Mouse (Mus musculus): ENCODE results near the gene Mtmr3. TPM values are rescaled to one million over a fixed set of nuclear protein-coding genes. Genes with fewer than 3 reads are reported as not detected.

Gene Mtmr3
- total and polyA plus RNA-seq, 2 experiments from 2014 or later, result 25.8 to 82.6 TPM

DNA sequence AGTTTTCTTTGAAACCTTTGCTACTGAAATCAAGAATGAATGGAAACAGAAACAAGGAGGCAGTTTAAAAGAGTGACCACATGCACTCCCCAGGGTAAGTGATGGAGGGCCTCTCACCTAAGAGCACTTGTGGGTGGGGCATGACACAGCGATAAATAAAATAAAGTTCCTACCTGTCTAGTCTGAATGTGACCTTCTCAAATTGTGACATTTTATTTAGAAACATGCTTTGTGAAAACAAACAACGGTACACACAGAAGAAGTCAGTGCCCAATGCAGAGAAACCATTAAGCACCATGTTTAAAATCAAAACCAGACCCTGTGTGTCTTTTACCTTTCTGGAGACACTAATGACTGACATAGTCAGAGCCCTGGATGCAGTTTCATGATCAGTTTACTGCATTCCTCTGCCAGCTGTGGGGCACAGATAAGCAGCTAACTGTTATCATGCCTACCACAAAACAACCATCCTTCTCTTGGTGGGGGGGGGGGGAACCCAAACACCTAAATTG lies 51.6 kb downstream of the Mtmr3 start:
- ATAC-seq (no peak), DNase-seq (ENCODE audit: low spot score) (no peak)
- WGBS, result 90% methylated on average over 2 of the region's 2 CpGs
- Histone ChIP-seq H3K36me3 (ENCODE audit: insufficient read depth, low read length) (no peaks in the 10 kb centered on the region), H3K9me3 (ENCODE audit: low read length) (no peaks in the 10 kb centered on the region), H3K27me3 (ENCODE audit: insufficient read depth, low read length) (no peaks in the 10 kb centered on the region), H3K4me1 (ENCODE audit: insufficient read depth, low read length) (no peaks in the 10 kb centered on the region), H3K9ac (replicated peaks; ENCODE audit: low read length) (no peak overlapping the region), H3K4me2 (ENCODE audit: low read depth, low read length) (no peak overlapping the region), H3K4me3 (ENCODE audit: low read length) (no peak overlapping the region), H3K27ac (no peak overlapping the region)
- no peak for TF ChIP-seq CTCF (IDR thresholded peaks at IDR 0.05; ENCODE audit: low read depth)

DNA sequence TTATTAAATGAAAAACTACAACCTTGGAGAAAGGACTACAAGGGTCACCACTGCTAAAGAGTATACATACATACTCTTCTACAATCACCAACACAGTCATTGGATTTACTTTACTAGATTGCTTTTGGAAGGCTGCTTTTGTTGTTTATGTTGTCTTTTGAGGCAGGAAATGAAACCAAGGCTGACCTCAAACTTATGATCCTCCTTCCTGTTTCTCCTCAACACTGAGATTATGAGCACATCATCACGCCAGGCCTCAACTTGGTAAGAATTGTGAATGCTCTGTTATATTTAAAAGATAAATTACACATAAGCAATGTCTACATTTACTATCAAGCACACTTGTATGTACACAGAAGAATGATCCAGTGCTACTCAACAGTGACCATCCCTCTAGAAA lies 58.0 kb downstream of the Mtmr3 start:
- H3K27ac ChIP-seq, result no peak overlapping the region
- no peaks in the 10 kb centered on the region for H3K36me3 ChIP-seq (ENCODE audit: insufficient read depth, low read length)
- H3K9me3 ChIP-seq (ENCODE audit: low read length), result no peaks in the 10 kb centered on the region
- no peak overlapping the region for H3K4me2 ChIP-seq (ENCODE audit: low read depth, low read length)
- H3K4me1 ChIP-seq (ENCODE audit: insufficient read depth, low read length), result no peaks in the 10 kb centered on the region
- TF ChIP-seq CTCF (IDR thresholded peaks at IDR 0.05; ENCODE audit: low read depth), result no peak
- H3K27me3 ChIP-seq (ENCODE audit: insufficient read depth, low read length), result no peaks in the 10 kb centered on the region
- 90% methylated on average over 1 of the region's 1 CpGs for WGBS
- DNase-seq (ENCODE audit: low spot score), result no peak
- no peak overlapping the region for H3K4me3 ChIP-seq (ENCODE audit: low read length)
- no peak for ATAC-seq
- H3K9ac ChIP-seq (replicated peaks; ENCODE audit: low read length), result no peak overlapping the region

GRCm38 (mm10) chr11:4527132-4527531 lies 67.5 kb downstream of the Mtmr3 start:
- TF ChIP-seq CTCF (IDR thresholded peaks at IDR 0.05; ENCODE audit: low read depth), result no peak
- H3K4me3 ChIP-seq (ENCODE audit: low read length), result no peak overlapping the region
- ATAC-seq (no peak), DNase-seq (ENCODE audit: low spot score) (no peak)
- peaks cover 9% of the 10 kb centered on the region; the same call in 1 of the 2 replicates for H3K36me3 ChIP-seq (ENCODE audit: insufficient read depth, low read length)
- no peak overlapping the region for H3K9ac ChIP-seq (replicated peaks; ENCODE audit: low read length)
- H3K4me1 ChIP-seq (ENCODE audit: insufficient read depth, low read length), result no peaks in the 10 kb centered on the region
- no peak overlapping the region for H3K4me2 ChIP-seq (ENCODE audit: low read depth, low read length)
- H3K27ac ChIP-seq, result no peak overlapping the region
- no peaks in the 10 kb centered on the region for H3K27me3 ChIP-seq (ENCODE audit: insufficient read depth, low read length)
- 93% methylated on average over 3 of the region's 3 CpGs for WGBS
- no peaks in the 10 kb centered on the region for H3K9me3 ChIP-seq (ENCODE audit: low read length)

GRCm38 (mm10) chr11:4522142-4522664 lies 72.5 kb downstream of the Mtmr3 start:
- ATAC-seq, result no peak
- H3K4me1 ChIP-seq (ENCODE audit: insufficient read depth, low read length), result no peaks in the 10 kb centered on the region
- no peak for TF ChIP-seq CTCF (IDR thresholded peaks at IDR 0.05; ENCODE audit: low read depth)
- H3K27me3 ChIP-seq (ENCODE audit: insufficient read depth, low read length), result no peaks in the 10 kb centered on the region
- whole genome bisulfite sequencing, result 92% methylated on average over 6 of the region's 6 CpGs
- H3K27ac ChIP-seq, result no peak overlapping the region
- H3K36me3 ChIP-seq (ENCODE audit: insufficient read depth, low read length), result peaks cover 18% of the 10 kb centered on the region
- H3K9me3 ChIP-seq (ENCODE audit: low read length), result no peaks in the 10 kb centered on the region
- no peak overlapping the region for H3K4me3 ChIP-seq (ENCODE audit: low read length)
- no peak overlapping the region for H3K4me2 ChIP-seq (ENCODE audit: low read depth, low read length)
- DNase-seq (ENCODE audit: low spot score), result no peak
- no peak overlapping the region for H3K9ac ChIP-seq (replicated peaks; ENCODE audit: low read length)

GRCm38 (mm10) chr11:4518981-4519380 lies 75.7 kb downstream of the Mtmr3 start:
- Histone ChIP-seq H3K4me3 (ENCODE audit: low read length) (no peak overlapping the region), H3K9ac (replicated peaks; ENCODE audit: low read length) (no peak overlapping the region), H3K36me3 (ENCODE audit: insufficient read depth, low read length) (peaks cover 17% of the 10 kb centered on the region), H3K9me3 (ENCODE audit: low read length) (no peaks in the 10 kb centered on the region), H3K27me3 (ENCODE audit: insufficient read depth, low read length) (no peaks in the 10 kb centered on the region), H3K4me1 (ENCODE audit: insufficient read depth, low read length) (no peaks in the 10 kb centered on the region), H3K27ac (no peak overlapping the region), H3K4me2 (ENCODE audit: low read depth, low read length) (no peak overlapping the region)
- TF ChIP-seq CTCF (IDR thresholded peaks at IDR 0.05; ENCODE audit: low read depth), result no peak
- DNase-seq (ENCODE audit: low spot score) (no peak), ATAC-seq (no peak)
- 79% methylated on average over 7 of the region's 7 CpGs for WGBS

DNA sequence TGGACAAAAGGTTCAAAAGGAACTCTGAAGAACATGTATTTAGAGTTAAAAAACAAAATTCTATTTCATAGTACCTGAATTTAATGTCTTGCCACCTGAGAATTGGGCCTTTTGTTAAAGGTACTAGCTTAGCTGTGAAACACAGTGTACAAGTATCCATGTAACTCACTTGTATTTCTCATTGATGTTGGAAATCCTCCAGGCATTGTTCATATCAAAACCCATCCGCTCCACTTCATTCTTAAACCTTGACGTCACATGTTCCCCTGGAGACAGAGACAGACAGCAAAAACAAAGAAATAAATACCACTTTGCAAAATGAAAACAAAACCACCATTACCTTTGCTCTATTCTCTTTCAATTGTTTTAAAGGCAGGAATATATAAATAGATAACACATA lies 87.2 kb downstream of the Mtmr3 start:
- 39% methylated on average over 2 of the region's 2 CpGs for WGBS
- no peak overlapping the region for H3K27ac ChIP-seq
- no peaks in the 10 kb centered on the region for H3K9me3 ChIP-seq (ENCODE audit: low read length)
- H3K36me3 ChIP-seq (ENCODE audit: insufficient read depth, low read length), result peaks cover 11% of the 10 kb centered on the region
- TF ChIP-seq CTCF (IDR thresholded peaks at IDR 0.05; ENCODE audit: low read depth), result no peak
- H3K4me1 ChIP-seq (ENCODE audit: insufficient read depth, low read length), result no peaks in the 10 kb centered on the region
- H3K4me3 ChIP-seq (ENCODE audit: low read length), result no peak overlapping the region
- H3K4me2 ChIP-seq (ENCODE audit: low read depth, low read length), result no peak overlapping the region
- no peaks in the 10 kb centered on the region for H3K27me3 ChIP-seq (ENCODE audit: insufficient read depth, low read length)
- H3K9ac ChIP-seq (replicated peaks; ENCODE audit: low read length), result no peak overlapping the region
- ATAC-seq (no peak), DNase-seq (ENCODE audit: low spot score) (no peak)

DNA sequence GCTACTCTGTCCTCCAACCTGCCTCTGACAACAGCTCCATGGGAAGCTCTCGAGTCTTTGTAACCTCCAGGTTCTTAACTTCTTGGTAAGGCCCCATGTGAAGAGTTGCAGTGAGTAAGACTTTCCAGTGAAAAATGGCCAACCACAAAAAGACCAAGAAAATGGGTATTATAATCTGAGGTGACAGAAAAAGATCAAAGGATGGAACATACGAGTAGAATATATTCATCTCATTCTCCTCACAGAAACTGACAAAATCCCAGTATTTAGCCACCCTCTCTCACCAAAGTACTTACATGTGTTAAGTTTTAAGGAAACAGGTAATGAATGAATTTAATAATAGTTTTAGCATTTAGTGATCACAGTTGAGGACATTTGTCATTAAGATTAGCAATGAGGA lies 88.2 kb downstream of the Mtmr3 start:
- Histone ChIP-seq H3K4me1 (ENCODE audit: insufficient read depth, low read length) (no peaks in the 10 kb centered on the region), H3K36me3 (ENCODE audit: insufficient read depth, low read length) (peaks cover 11% of the 10 kb centered on the region), H3K27ac (no peak overlapping the region), H3K4me3 (ENCODE audit: low read length) (no peak overlapping the region), H3K9ac (replicated peaks; ENCODE audit: low read length) (no peak overlapping the region), H3K4me2 (ENCODE audit: low read depth, low read length) (no peak overlapping the region), H3K27me3 (ENCODE audit: insufficient read depth, low read length) (no peaks in the 10 kb centered on the region), H3K9me3 (ENCODE audit: low read length) (no peaks in the 10 kb centered on the region)
- ATAC-seq (no peak), DNase-seq (ENCODE audit: low spot score) (no peak)
- no peak for TF ChIP-seq CTCF (IDR thresholded peaks at IDR 0.05; ENCODE audit: low read depth)
- 89% methylated on average over 2 of the region's 2 CpGs for WGBS
